Mouse (Mus musculus) spleen, adult 2 months (tissue): ENCODE measurements around the gene Thap11.

Experiments
- CTCF ChIP-seq: fragments of 200-500 bp; IDR thresholded peaks from 2 replicates; pipeline ENCODE4 v1.5.1; 2011; ENCODE audit warnings: mild to moderate bottlenecking, inconsistent platforms; ENCODE audit not compliant: insufficient read depth, insufficient read length, insufficient replicate concordance; ENCODE audit errors: extremely low read depth
- POLR2A ChIP-seq: fragments of 200-500 bp; IDR thresholded peaks from 2 replicates; pipeline ENCODE4 v1.6.1; 2011; ENCODE audit warnings: low read depth, low read length, inconsistent platforms

- TF ChIP-seq CTCF, result no peak
- TF ChIP-seq POLR2A, result no peak
Observed at GRCm38 (mm10) chr8:105820925-105821324, 34.0 kb upstream of the Thap11 start.
